Mouse (Mus musculus) frontal cortex, adult (tissue): Measurements from ENCODE around the gene Filip1l.

Experiments used
- ATAC-seq: cut with Nextera tagmentation; 2 replicates; pipeline ENCODE4 v1.9.2; 2017; ENCODE audit warnings: mild to moderate bottlenecking, moderate library complexity, mixed read lengths; ENCODE audit not compliant: low TSS enrichment

The Filip1l gene

DNA sequence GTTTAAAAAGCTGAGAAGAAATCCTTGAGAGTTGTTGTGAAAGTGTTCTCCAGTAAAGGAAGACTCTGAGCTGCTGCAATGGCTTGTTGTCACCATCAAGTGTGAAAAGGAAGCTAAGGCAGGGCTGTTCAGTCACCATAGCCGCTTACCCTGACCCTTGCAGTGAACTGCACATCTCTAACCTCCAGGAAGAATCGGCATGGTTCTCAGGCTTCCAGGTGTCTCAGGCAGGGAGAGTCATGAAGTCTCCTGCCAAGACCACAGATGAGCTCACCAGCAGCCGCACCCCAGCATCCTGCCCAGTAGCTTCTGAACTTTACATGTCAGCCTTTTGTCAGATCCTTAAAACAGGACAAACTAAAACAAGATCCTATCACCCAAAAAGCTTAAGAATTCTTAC, 213.3 kb downstream of the Filip1l start:
- ATAC-seq = no peak

- ATAC-seq = no peak
Measured at GRCm38 (mm10) chr16:57568648-57569404, 215.9 kb downstream of the Filip1l start.

GRCm38 (mm10) chr16:57570789-57571311, 218.0 kb downstream of the Filip1l start:
- ATAC-seq = no peak

DNA sequence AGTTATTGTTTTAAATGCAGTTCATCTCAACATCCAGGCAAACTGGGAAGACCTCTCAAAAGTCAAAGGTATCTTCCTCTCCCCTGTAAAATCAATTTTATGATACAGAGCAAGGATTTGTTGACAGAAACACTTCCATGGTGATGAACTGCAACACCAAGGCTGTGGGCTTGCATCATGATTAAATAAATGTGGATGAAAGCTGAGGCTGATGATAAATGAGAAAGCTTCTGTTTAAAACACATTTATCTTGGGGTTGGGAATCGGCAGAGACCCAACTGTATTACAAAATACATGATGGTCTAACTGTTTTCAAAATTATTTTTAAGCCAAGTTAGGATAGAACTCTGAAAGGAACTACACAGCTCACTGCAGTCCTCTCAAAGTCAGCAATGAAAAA, 220.9 kb downstream of the Filip1l start:
- ATAC-seq = no peak

GRCm38 (mm10) chr16:57575764-57576388, 223.0 kb downstream of the Filip1l start:
- no peak for ATAC-seq

DNA sequence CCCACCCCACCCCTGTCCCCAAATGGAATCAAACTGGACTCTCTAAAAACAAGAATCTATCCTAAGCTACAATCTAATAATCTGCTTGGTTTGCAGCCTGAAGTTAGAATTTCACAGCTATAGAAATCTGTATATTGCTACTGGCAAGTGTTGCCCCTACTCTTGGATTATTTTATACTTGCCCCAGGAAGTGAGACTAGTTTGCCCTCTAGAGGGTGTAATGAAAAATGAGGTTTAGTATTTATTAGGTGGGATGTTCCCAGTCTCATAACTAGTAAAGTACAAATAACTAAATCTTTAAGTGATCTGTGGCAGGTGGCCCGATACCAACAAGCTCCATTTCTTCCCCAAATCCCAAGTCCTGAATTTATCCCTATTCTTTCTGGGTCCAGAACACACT, 224.6 kb downstream of the Filip1l start:
- no peak; the same call in 1 of the 2 replicates for ATAC-seq

DNA sequence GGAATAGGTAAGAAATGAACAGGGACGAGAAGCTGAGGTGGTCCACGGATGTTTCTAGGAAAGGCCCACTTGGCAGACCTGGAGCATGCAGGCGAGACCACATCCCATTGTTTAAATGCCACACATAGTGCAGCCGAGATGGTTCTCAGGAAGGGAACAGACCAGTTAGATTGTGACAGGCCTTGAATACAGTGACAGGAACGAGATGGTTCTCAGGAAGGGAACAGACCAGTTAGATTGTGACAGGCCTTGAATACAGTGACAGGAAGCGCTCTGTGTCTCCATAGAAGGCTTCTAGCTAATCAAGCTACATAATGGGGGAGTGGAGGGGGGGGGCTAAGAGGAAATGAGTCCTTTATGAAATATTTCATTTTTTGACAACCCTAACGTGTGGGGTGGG, 227.1 kb downstream of the Filip1l start:
- ATAC-seq = no peak

DNA sequence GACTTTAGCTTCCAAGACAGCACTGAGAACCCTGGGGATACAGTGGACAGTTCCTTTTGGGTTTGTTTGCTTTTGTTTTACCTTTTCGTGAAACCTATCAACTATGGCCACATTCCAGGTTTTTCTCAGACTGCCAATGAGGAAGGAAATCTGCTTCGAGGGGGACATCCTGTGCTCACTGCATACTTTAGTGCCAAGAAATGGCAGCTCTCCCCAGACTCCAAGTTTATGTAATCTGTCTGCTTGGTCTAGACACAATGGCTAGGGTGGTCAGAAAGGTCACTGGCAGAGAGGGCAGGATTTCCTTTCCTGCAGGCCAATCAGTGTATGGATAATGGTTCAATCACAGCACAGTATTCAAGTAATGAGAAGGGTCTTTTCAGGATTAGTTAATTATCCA, 229.1 kb downstream of the Filip1l start:
- no peak for ATAC-seq

DNA sequence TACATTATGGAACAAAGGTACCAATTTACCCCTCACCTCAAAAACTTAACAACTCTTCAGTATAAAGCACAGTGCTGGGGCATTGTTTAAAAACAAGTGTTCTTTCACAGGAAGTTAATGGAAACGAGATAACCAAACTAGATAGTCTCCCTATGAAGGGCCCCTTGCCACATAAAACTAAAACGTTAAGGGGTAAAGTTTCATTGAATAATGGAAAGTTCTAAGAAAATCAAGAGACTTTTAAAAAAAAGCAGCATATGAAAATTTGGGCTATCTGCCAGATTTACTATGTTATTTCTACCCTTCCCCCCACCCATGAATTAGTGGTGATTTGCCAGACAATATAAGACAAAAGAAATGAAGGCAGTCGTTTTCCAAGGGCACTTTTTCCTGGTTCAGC, 232.3 kb downstream of the Filip1l start:
- no peak for ATAC-seq

GRCm38 (mm10) chr16:57593422-57594157, 240.7 kb downstream of the Filip1l start:
- peak; percentile 73 for ATAC-seq

- ATAC-seq = peak; percentile 81
Measured at GRCm38 (mm10) chr16:57597295-57597957, 244.5 kb downstream of the Filip1l start.

DNA sequence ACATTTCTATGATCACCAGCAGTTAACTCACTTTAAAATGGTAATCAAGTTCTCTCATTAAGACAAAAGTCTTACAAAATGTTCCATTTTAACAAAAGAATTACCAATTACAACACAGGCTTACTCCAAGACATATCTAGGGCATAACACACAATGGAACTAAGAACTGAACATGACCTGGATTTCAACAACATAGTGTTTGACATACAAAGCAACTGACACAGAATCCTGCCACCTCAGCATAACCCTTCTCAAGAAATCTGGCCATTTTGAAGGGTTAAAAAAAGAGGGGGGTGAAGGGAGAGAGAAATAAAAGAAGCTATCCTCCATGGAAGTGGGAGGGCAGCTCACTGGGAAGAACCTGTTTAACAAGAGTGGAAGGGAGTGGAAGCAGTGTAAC, 248.1 kb downstream of the Filip1l start:
- ATAC-seq = no peak

DNA sequence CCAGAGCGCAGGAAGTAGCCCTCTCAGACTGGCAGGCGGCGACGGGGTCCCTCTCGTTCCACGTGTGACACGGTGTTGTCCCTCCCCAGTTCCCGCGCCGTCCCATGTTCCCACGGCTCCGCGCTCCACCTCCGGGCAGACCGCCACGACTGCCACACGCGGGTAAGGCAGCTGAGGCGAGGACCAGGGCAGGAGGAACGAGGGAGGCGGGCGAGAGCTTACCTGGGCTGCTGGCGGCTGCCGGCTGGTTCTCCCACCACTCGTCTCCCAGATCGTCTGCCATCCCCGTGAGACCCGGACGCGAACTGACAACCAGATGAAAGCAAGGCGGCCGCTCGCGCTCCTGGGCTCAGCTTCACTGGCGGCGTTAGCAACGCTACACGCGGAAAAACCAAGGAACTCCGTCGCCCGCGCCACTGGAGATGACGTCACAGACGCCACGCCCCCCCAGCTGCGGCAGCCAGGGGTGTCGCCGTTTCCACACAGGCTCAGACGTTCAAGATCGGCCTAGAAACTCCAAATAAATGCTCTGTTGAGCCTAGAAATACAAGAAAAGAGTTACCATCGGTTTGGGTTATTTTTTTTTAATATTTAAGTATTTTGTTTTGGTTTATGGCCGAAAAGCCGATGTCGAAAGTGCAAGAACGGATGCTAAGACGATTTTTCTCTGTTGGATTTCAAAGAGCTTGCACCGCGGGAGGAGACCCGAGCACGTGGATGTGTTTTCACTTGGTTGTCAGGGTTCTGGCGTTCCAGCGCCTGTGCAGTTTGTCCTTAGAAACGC, 253.7 kb downstream of the Filip1l start, which contains the start of gene Cmss1:
Gene Cmss1 (minus strand): TSS at position 421 of the 784 bp plus-strand sequence.
- peak; percentile 95 for ATAC-seq

DNA sequence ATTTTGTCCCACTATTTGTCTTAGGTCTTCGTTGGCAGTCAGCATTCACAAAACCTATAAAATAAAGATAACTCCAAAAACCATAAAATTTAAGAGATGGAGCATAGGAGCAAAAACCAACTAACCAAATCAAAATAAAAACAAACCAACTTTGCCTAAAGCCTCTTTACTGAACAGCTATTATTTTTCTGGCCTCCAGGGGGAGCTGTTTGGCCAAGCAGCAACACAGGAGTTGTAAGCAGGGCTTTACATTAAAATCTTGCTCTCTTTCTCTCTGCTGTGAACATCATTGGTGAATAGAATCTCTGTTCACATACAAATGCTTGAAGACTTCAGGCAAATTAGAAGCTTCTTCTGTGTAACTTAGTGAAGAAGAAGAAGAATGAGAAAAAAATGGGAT, 258.9 kb downstream of the Filip1l start:
- ATAC-seq = peak; percentile 90
